Mouse (Mus musculus) cerebellum, postnatal 4 days (tissue): ENCODE measurements around the gene Wdr66.

Experiments
- DNase-seq, 2 experiments: peaks; one replicate each; pipeline ENCODE4 v3.0.0; 2022; ENCODE audit warnings: low spot score in 2 of 2, mixed read lengths in 1 of 2

Gene Wdr66

GRCm38 (mm10) chr5:123357253-123357652 is 105.4 kb downstream of the Wdr66 start:
- DNase-seq, result no peak

GRCm38 (mm10) chr5:123359431-123359830 is 107.5 kb downstream of the Wdr66 start:
- no peak for DNase-seq

- DNase-seq, result no peak
Measured at GRCm38 (mm10) chr5:123362911-123363310, 111.0 kb downstream of the Wdr66 start.

- DNase-seq, result no peak
Measured at GRCm38 (mm10) chr5:123364302-123364971, 112.5 kb downstream of the Wdr66 start.

GRCm38 (mm10) chr5:123368869-123369488 is 117.1 kb downstream of the Wdr66 start:
- DNase-seq, result peak in 1 of 2 experiments; percentile 36

GRCm38 (mm10) chr5:123370049-123370448 is 118.1 kb downstream of the Wdr66 start:
- DNase-seq, result no peak

- DNase-seq, result no peak
Measured at GRCm38 (mm10) chr5:123375262-123375661, 123.4 kb downstream of the Wdr66 start.

GRCm38 (mm10) chr5:123375793-123376452 is 124.0 kb downstream of the Wdr66 start:
- DNase-seq, result no peak

GRCm38 (mm10) chr5:123376569-123376968 is 124.7 kb downstream of the Wdr66 start:
- DNase-seq, result peak; percentile 50 to 74
